Mouse (Mus musculus) embryo, embryonic 9.5 days (tissue): ENCODE measurements at regions not wholly inside any gene's neighbourhood (a gene's known extent, or its start where the extent isn't known, plus 50 kb on each side); places are given as distances from the start of the nearest gene placed in this dataset.

Experiments
- DNase-seq: peaks from one replicate; pipeline ENCODE4 v3.0.0-alpha.2; 2017; ENCODE audit errors: extremely low spot score

GRCm38 (mm10) chr9:49873550-49873949 is 74.8 kb upstream of the Ncam1 start:
- DNase-seq: peak; percentile 82

GRCm38 (mm10) chr9:49851522-49851921 is 52.8 kb upstream of the Ncam1 start:
- no peak for DNase-seq

- no peak for DNase-seq
These were observed 50.7 kb upstream of the Ncam1 start for GRCm38 (mm10) chr9:49849442-49849841.

GRCm38 (mm10) chr9:49848943-49849342 is 50.2 kb upstream of the Ncam1 start:
- DNase-seq: peak; percentile 23
